Mouse (Mus musculus) midbrain, embryonic 15.5 days (tissue): ENCODE measurements around the gene Metap2. TPM values are rescaled to one million over a fixed set of nuclear protein-coding genes. Genes with fewer than 3 reads are reported as not detected.
A peak's percentile ranks its signal among the peaks of the same experiment; 100 is the strongest.

Experiments
- ATAC-seq: fragments of 200-750 bp; cut with Nextera tagmentation; replicated peaks from 2 replicates; pipeline ENCODE4 v1.8.0; 2017; ENCODE audit warnings: moderate TSS enrichment
- H3K27ac ChIP-seq: fragments of 300-500 bp; sonication (generic); 2 replicates; pipeline ENCODE4 v1.5.1; 2015; ENCODE audit warnings: mild to moderate bottlenecking, inconsistent platforms
- H3K27me3 ChIP-seq: fragments of 300-500 bp; sonication (generic); replicated peaks from 2 replicates; pipeline ENCODE4 v1.6.1; 2015; ENCODE audit warnings: inconsistent platforms
- H3K36me3 ChIP-seq: fragments of 300-500 bp; sonication (generic); replicated peaks from 2 replicates; pipeline ENCODE4 v1.6.1; 2015; ENCODE audit warnings: inconsistent platforms
- H3K4me1 ChIP-seq: fragments of 300-500 bp; sonication (generic); 2 replicates; pipeline ENCODE4 v1.6.1; 2015; ENCODE audit warnings: inconsistent platforms
- H3K4me2 ChIP-seq: fragments of 300-500 bp; sonication (generic); 2 replicates; pipeline ENCODE4 v1.6.1; 2015; ENCODE audit warnings: inconsistent platforms, mild to moderate bottlenecking, moderate library complexity
- H3K4me3 ChIP-seq: fragments of 300-500 bp; sonication (generic); 2 replicates; pipeline ENCODE4 v1.5.1; 2015; ENCODE audit warnings: mild to moderate bottlenecking, inconsistent platforms
- H3K9ac ChIP-seq: fragments of 300-500 bp; sonication (generic); 2 replicates; pipeline ENCODE4 v1.6.1; 2015; ENCODE audit warnings: mild to moderate bottlenecking, inconsistent platforms
- H3K9me3 ChIP-seq: fragments of 300-500 bp; sonication (generic); 2 replicates; pipeline ENCODE4 v1.6.1; 2016; ENCODE audit warnings: inconsistent platforms
- WGBS: fragments of 180-500 bp; shearing (Covaris S2); methylation state at CpG from one replicate; pipeline ENCODE4 v1.1.7; 2015; ENCODE audit warnings: mixed read lengths; 5-methylcytosine and 5-hydroxymethylcytosine counted together
- polyA plus RNA-seq: library from polyadenylated mRNA; unstranded; fragments of >200 nt; fragmentation: Nextera tagmentation; extraction: Ambion mirVana; gene quantifications from 2 replicates; pipeline ENCODE4 v1.2.1, GENCODE M21; 2015

Gene Metap2
- polyA plus RNA-seq, 1 experiment from 2014 or later: 157 TPM

DNA sequence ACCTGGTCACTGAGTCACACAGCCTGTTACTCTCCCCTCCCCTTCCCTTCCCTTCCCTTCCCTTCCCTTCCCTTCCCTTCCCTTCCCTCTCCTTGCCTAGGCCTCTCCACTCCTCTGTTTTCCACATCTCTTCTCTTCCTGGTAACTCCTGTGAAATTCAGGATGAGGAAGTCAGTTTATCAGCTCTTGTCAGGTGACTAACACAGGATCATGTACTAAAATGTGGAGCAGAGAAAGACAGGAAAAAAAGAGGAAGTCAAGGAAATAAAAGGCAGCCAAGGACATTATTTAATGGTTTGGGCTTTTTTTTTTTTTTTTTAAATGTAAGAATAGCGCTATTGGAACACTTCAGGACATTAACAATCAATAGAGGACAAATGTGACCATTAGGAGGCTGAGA is 12.1 kb upstream of the Metap2 start:
- no peak overlapping the region for H3K4me3 ChIP-seq
- H3K27ac ChIP-seq: no peak overlapping the region
- no peaks in the 10 kb centered on the region for H3K4me1 ChIP-seq
- ATAC-seq: no peak
- no peaks in the 10 kb centered on the region for H3K9me3 ChIP-seq
- 100% methylated on average over 1 of the region's 1 CpGs for WGBS
- H3K9ac ChIP-seq: no peak overlapping the region
- H3K36me3 ChIP-seq: no peaks in the 10 kb centered on the region
- no peak overlapping the region for H3K4me2 ChIP-seq
- no peaks in the 10 kb centered on the region for H3K27me3 ChIP-seq

DNA sequence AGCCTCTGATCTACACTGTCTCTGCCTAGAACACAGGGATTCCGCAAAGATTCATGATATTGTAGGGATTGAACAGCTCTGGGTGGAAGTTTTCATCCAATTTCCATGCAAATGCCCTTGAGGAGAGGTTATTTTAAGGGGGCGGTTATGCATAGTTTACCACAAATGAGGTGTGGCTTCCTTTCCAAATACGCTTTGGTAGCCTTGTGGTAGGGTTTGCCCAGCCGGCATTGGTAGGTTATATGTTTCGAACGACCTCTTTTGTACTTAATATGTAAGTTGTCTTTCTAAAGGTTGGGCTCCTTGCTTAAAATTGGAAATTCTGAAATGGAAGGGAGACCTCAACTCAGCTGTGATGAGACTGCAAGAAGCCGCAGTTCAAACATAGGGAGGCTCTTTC is 11.6 kb upstream of the Metap2 start:
- Histone ChIP-seq H3K4me2 (no peak overlapping the region), H3K4me3 (no peak overlapping the region), H3K36me3 (no peaks in the 10 kb centered on the region), H3K9me3 (no peaks in the 10 kb centered on the region), H3K27ac (no peak overlapping the region), H3K27me3 (no peaks in the 10 kb centered on the region), H3K4me1 (no peaks in the 10 kb centered on the region), H3K9ac (no peak overlapping the region)
- WGBS: 93% methylated on average over 7 of the region's 7 CpGs
- no peak for ATAC-seq

DNA sequence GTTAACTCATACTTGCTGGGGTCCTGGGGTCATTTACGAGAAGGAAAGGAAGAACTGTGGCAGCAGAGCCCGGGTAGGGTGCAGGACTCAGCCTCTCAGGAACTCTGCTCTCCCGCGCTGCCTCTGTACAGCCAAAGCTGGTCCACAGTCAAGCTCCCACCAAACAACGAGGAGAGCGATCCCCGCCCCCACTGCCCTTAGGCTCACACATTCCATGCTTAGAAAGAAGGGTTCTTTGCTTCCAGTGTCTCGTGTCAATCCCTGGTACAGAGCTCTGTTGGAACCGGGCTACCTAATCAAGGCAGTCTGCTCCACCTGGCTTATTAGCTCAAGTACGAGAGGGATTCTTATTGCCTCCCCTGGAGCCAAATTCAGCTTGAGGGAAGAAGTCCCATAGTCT is 10.5 kb upstream of the Metap2 start:
- 73% methylated on average over 10 of the region's 10 CpGs for WGBS
- H3K4me1 ChIP-seq: no peaks in the 10 kb centered on the region
- H3K4me3 ChIP-seq: no peak overlapping the region
- no peaks in the 10 kb centered on the region for H3K9me3 ChIP-seq
- no peak overlapping the region for H3K9ac ChIP-seq
- no peak overlapping the region for H3K27ac ChIP-seq
- H3K4me2 ChIP-seq: no peak overlapping the region
- no peaks in the 10 kb centered on the region for H3K27me3 ChIP-seq
- ATAC-seq: no peak
- H3K36me3 ChIP-seq: no peaks in the 10 kb centered on the region

- H3K27me3 ChIP-seq: no peaks in the 10 kb centered on the region
- H3K4me1 ChIP-seq: no peaks in the 10 kb centered on the region
- no peak overlapping the region for H3K27ac ChIP-seq
- no peak overlapping the region for H3K9ac ChIP-seq
- ATAC-seq: no peak
- H3K4me3 ChIP-seq: no peak overlapping the region
- 91% methylated on average over 11 of the region's 11 CpGs for WGBS
- no peaks in the 10 kb centered on the region for H3K36me3 ChIP-seq
- no peaks in the 10 kb centered on the region for H3K9me3 ChIP-seq
- H3K4me2 ChIP-seq: no peak overlapping the region
These were observed 3.0 kb upstream of the Metap2 start for GRCm38 (mm10) chr10:93899907-93900306.

DNA sequence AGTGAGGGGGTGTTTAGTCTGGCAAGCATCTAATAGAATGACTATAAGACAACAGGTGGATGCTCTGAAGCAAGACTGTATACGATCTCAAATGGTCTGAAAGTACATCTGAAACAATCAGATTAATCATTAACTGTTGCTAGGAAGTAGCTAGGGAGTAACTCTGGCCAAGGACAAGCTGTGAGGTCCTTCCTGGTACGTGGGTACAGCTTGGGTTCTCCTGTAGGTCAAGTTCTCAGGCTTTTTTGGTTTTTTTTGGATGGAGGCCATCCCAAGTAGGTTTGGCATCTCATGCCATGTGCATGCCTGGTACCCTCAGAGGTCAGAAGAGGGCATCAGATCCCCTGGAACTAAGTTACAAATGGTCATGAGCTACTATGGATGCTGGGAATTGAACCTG is 2.4 kb upstream of the Metap2 start:
- 75% methylated on average over 2 of the region's 2 CpGs for WGBS
- no peak for ATAC-seq
- no peak overlapping the region for H3K4me2 ChIP-seq

GRCm38 (mm10) chr10:93892551-93892950 is 4.3 kb downstream of the Metap2 start:
- 90% methylated on average over 4 of the region's 4 CpGs for WGBS
- no peak overlapping the region for H3K9ac ChIP-seq
- no peak for ATAC-seq
- H3K4me1 ChIP-seq: peaks cover 19% of the 10 kb centered on the region
- no peaks in the 10 kb centered on the region for H3K36me3 ChIP-seq
- no peaks in the 10 kb centered on the region for H3K9me3 ChIP-seq
- H3K4me2 ChIP-seq: no peak overlapping the region
- H3K27me3 ChIP-seq: no peaks in the 10 kb centered on the region
- no peak overlapping the region for H3K4me3 ChIP-seq
- H3K27ac ChIP-seq: no peak overlapping the region

More for the DNA sequence above, 2.4 kb upstream of the Metap2 start:
- no peaks in the 10 kb centered on the region for H3K4me1 ChIP-seq
- no peaks in the 10 kb centered on the region for H3K36me3 ChIP-seq
- H3K9ac ChIP-seq: no peak overlapping the region
- no peaks in the 10 kb centered on the region for H3K27me3 ChIP-seq
- no peak overlapping the region for H3K27ac ChIP-seq
- H3K9me3 ChIP-seq: no peaks in the 10 kb centered on the region
- no peak overlapping the region for H3K4me3 ChIP-seq

- Histone ChIP-seq H3K9ac (no peak overlapping the region), H3K27me3 (no peaks in the 10 kb centered on the region), H3K36me3 (no peaks in the 10 kb centered on the region; the same call in 1 of the 2 replicates), H3K4me2 (no peak overlapping the region), H3K4me3 (no peak overlapping the region), H3K27ac (no peak overlapping the region), H3K9me3 (no peaks in the 10 kb centered on the region), H3K4me1 (peaks cover 19% of the 10 kb centered on the region)
- ATAC-seq: no peak
- 95% methylated on average over 1 of the region's 1 CpGs for WGBS
These were observed 5.9 kb downstream of the Metap2 start for GRCm38 (mm10) chr10:93891031-93891430.

DNA sequence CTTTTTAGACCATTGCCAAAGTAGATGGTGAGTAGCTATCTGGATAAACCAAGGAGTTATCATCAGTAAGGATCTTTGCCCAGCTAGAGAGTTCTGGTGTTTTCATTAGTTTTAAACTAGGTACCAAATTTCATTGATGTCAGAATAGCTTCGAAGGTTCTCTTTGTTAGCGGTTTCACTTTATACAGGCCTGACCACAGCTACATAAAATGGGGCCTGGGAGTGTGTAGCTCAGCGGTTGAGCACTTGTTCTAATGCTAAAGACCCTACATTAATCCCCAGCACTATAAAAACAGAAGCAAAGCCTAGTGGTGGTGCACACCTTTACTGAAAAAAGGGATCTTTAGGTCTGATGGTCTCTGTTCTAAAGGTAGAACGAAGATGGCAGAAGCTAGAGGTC is 6.3 kb downstream of the Metap2 start:
- 69% methylated on average over 4 of the region's 4 CpGs for WGBS
- 0 out of 2 replicates have a peak overlapping the region, but pooled peaks have one; percentile 93 for H3K9ac ChIP-seq
- H3K4me3 ChIP-seq: peak overlapping the region; percentile 97; the same call in 1 of the 2 replicates
- no peak overlapping the region for H3K27ac ChIP-seq
- no peaks in the 10 kb centered on the region for H3K9me3 ChIP-seq
- H3K27me3 ChIP-seq: no peaks in the 10 kb centered on the region
- peak overlapping the region; percentile 71 for H3K4me2 ChIP-seq
- H3K36me3 ChIP-seq: no peaks in the 10 kb centered on the region; the same call in 1 of the 2 replicates
- no peak for ATAC-seq
- H3K4me1 ChIP-seq: peaks cover 19% of the 10 kb centered on the region

DNA sequence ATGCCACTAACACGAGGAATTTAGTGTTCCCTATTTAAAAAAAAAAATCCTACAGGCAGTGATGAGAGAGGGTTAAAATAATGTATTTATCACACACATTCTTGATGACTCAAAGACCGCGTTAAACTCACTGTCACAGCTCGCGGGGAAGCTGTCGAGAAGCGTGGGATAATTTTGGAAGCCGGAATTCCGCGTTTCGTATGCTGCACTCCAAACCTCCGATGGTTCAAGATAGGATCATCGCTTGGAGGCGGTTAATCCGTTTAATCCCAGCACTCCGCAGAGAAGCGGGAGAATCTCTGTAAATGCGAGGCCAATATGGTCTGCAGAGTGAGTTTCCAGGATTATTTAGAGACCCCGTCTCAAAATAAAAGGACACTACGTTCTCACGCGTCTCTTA is 6.9 kb downstream of the Metap2 start:
- WGBS: under 1% methylated on average over 22 of the region's 22 CpGs
- no peaks in the 10 kb centered on the region for H3K27me3 ChIP-seq
- peak overlapping the region; percentile 71 for H3K4me2 ChIP-seq
- no peaks in the 10 kb centered on the region for H3K9me3 ChIP-seq
- H3K27ac ChIP-seq: peak overlapping the region; percentile 93
- no peaks in the 10 kb centered on the region; the same call in 1 of the 2 replicates for H3K36me3 ChIP-seq
- peak overlapping the region; percentile 93 for H3K9ac ChIP-seq
- H3K4me1 ChIP-seq: peaks cover 19% of the 10 kb centered on the region
- ATAC-seq: no peak; the same call in 1 of the 2 replicates
- H3K4me3 ChIP-seq: peak overlapping the region; percentile 97

DNA sequence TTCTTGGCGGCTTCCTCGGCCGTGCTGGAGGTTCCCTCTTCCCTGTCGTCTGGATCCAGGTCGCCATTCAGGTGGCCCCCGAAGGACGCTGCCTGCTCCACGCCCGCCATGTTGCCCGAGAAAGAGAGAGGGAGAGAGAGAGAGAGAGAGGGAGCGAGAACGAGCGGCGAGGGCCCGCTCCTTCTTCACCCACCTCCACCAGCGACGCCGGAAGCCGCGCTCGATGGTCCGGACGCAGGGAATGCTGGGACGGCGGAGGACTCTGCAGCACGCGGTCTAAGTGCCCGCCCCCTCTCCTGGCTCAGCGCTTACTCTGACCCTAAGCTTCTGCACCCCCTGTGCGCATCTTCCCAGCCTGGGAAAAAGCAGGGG is 7.3 kb downstream of the Metap2 start:
- H3K9ac ChIP-seq: peak overlapping the region; percentile 93
- under 1% methylated on average over 27 of the region's 30 CpGs for WGBS
- peak; percentile 99 for ATAC-seq

DNA sequence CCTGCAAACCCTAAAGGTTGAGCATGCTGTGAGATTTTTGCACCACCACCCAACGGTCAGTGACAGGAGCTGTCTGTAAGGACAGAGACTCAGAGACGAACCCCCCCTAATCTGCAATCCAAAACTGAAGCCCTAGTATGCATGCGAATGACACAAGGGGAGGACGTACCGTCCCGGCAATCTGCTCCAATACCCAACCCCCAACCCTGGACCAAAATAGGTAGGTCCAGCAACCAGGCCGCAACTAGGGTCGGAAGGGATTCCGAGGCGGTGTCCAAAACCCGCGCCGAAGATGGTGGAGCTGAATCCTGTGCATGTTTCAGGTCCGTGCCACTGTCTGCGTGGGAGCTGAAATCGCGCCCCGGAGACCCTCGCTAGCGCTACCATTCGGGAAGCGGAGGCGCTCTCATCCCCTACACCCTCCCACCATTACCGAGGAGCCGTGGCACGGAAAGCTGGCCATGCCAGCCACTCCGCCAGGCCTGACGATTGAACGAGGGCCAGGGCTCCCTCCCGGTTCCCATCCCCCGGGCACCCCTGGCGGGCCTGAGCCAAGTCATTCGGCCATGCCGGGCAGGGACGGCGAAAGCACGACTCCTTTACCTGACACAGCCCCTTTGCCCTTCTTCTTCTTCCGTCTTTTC is 7.8 kb downstream of the Metap2 start:
- under 1% methylated on average over 38 of the region's 38 CpGs for WGBS
- Histone ChIP-seq H3K4me2 (peak overlapping the region; percentile 71), H3K27ac (peak overlapping the region; percentile 93), H3K9ac (peak overlapping the region; percentile 93), H3K36me3 (peaks cover 4% of the 10 kb centered on the region; the same call in 1 of the 2 replicates), H3K4me1 (peaks cover 19% of the 10 kb centered on the region), H3K27me3 (no peaks in the 10 kb centered on the region), H3K4me3 (peak overlapping the region; percentile 97), H3K9me3 (no peaks in the 10 kb centered on the region)
- ATAC-seq: peak; percentile 78

More for the DNA sequence above, 7.3 kb downstream of the Metap2 start:
- H3K27me3 ChIP-seq: no peaks in the 10 kb centered on the region
- peaks cover 2% of the 10 kb centered on the region; the same call in 1 of the 2 replicates for H3K36me3 ChIP-seq
- peaks cover 19% of the 10 kb centered on the region for H3K4me1 ChIP-seq
- peak overlapping the region; percentile 93 for H3K27ac ChIP-seq
- no peaks in the 10 kb centered on the region for H3K9me3 ChIP-seq
- H3K4me2 ChIP-seq: peak overlapping the region; percentile 71
- peak overlapping the region; percentile 97 for H3K4me3 ChIP-seq

DNA sequence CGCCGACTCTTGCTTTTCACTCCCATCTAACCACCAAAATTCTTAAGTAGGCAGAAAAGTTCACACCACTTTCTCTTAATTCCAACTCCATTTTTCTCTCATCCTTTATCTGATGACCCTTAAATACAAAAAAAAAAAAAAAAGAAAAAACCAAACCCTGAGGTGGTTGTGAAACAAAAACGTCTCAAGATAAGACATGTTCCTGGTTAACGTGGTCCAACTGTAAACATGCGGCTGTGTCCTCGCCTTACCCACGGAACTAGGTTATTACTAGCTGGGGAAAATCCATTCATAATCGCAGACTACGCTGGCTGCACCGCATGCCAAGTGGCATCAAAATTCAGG is 8.3 kb downstream of the Metap2 start:
- H3K4me2 ChIP-seq: peak overlapping the region; percentile 71
- 18% methylated on average over 10 of the region's 10 CpGs for WGBS
- peak overlapping the region; percentile 97 for H3K4me3 ChIP-seq
- H3K9me3 ChIP-seq: no peaks in the 10 kb centered on the region
- H3K27ac ChIP-seq: peak overlapping the region; percentile 93
- peaks cover 19% of the 10 kb centered on the region for H3K4me1 ChIP-seq
- H3K27me3 ChIP-seq: no peaks in the 10 kb centered on the region
- ATAC-seq: no peak
- peak overlapping the region; percentile 93 for H3K9ac ChIP-seq
- peaks cover 4% of the 10 kb centered on the region; the same call in 1 of the 2 replicates for H3K36me3 ChIP-seq

GRCm38 (mm10) chr10:93885839-93886477 is 10.9 kb downstream of the Metap2 start:
- H3K36me3 ChIP-seq: peaks cover 4% of the 10 kb centered on the region; the same call in 1 of the 2 replicates
- H3K4me1 ChIP-seq: peaks cover 19% of the 10 kb centered on the region
- no peak overlapping the region for H3K27ac ChIP-seq
- no peak overlapping the region for H3K9ac ChIP-seq
- ATAC-seq: no peak
- no peak overlapping the region for H3K4me2 ChIP-seq
- 94% methylated on average over 14 of the region's 14 CpGs for WGBS
- H3K9me3 ChIP-seq: no peaks in the 10 kb centered on the region
- H3K4me3 ChIP-seq: no peak overlapping the region
- no peaks in the 10 kb centered on the region for H3K27me3 ChIP-seq
